Mouse (Mus musculus) mesoderm, embryonic 11.5 days (tissue): ENCODE measurements at regions not wholly inside any gene's neighbourhood (a gene's known extent, or its start where the extent isn't known, plus 50 kb on each side); places are given as distances from the start of the nearest gene placed in this dataset.
A peak's percentile ranks its signal among the peaks of the same experiment; 100 is the strongest.

Source experiments
- DNase-seq: peaks from one replicate; pipeline ENCODE4 v3.0.0-alpha.2; 2012; ENCODE audit warnings: low read depth, low spot score

- DNase-seq: no peak
Measured at GRCm38 (mm10) chr8:7024336-7024735, 1636.7 kb downstream of the Efnb2 start.

- DNase-seq: peak; percentile 4
Measured at GRCm38 (mm10) chr8:7011881-7012280, 1649.2 kb downstream of the Efnb2 start.

- DNase-seq: no peak
Measured at GRCm38 (mm10) chr8:6991516-6991915, 1669.5 kb downstream of the Efnb2 start.

GRCm38 (mm10) chr8:6989359-6990095 lies 1671.5 kb downstream of the Efnb2 start:
- no peak for DNase-seq

GRCm38 (mm10) chr8:6973961-6974360 lies 1687.1 kb downstream of the Efnb2 start:
- DNase-seq: no peak

- DNase-seq: no peak
Measured at GRCm38 (mm10) chr8:6963006-6963799, 1697.8 kb downstream of the Efnb2 start.

GRCm38 (mm10) chr8:6958086-6958485 lies 1703.0 kb downstream of the Efnb2 start:
- DNase-seq: no peak

GRCm38 (mm10) chr8:6954251-6954650 lies 1706.8 kb downstream of the Efnb2 start:
- DNase-seq: peak; percentile 32

GRCm38 (mm10) chr8:6922467-6922866 lies 1738.6 kb downstream of the Efnb2 start:
- no peak for DNase-seq

GRCm38 (mm10) chr8:6907682-6908081 lies 1753.4 kb downstream of the Efnb2 start:
- no peak for DNase-seq

- no peak for DNase-seq
Measured at GRCm38 (mm10) chr8:6891456-6891855, 1769.6 kb downstream of the Efnb2 start.

- no peak for DNase-seq
Measured at GRCm38 (mm10) chr8:6886779-6887402, 1774.2 kb downstream of the Efnb2 start.

- no peak for DNase-seq
Measured at GRCm38 (mm10) chr8:6884828-6885227, 1776.2 kb downstream of the Efnb2 start.

GRCm38 (mm10) chr8:6882626-6883025 lies 1777.5 kb upstream of the Slc10a2 start:
- no peak for DNase-seq
